Mouse (Mus musculus) megakaryocyte, embryonic 14.5 days (primary cell): Measurements from ENCODE around the gene Amy2a1.

Experiments used
- FLI1 ChIP-seq: IDR thresholded peaks from 2 replicates; pipeline ENCODE4 v1.6.1; 2012; ENCODE audit warnings: low read length, inconsistent platforms, mixed read lengths
- GATA1 ChIP-seq: IDR thresholded peaks from 3 replicates; pipeline ENCODE4 v1.6.1; 2012; ENCODE audit warnings: mixed read lengths, low read length, inconsistent platforms, borderline replicate concordance

GRCm38 (mm10) chr3:113574578-113574977, 42.4 kb upstream of the Amy2a1 start:
- TF ChIP-seq GATA1: no peak
- TF ChIP-seq FLI1: no peak
